Mouse (Mus musculus) E14TG2a.4 (cell line): ENCODE results near the gene Syt1.

ENCODE experiments used
- H3K27me3 ChIP-seq: 2 replicates; pipeline ENCODE4 v1.6.1; 2014; ENCODE audit warnings: low read length, control low read depth; ENCODE audit not compliant: insufficient read depth
- H3K36me3 ChIP-seq: 2 replicates; pipeline ENCODE4 v1.6.1; 2014; ENCODE audit warnings: low read length, control low read depth; ENCODE audit not compliant: insufficient read depth
- H3K4me1 ChIP-seq: replicated peaks from 2 replicates; pipeline ENCODE4 v1.6.1; 2014; ENCODE audit warnings: low read depth, low read length, control low read depth
- H3K4me3 ChIP-seq: replicated peaks from 2 replicates; pipeline ENCODE4 v1.5.1; 2014; ENCODE audit warnings: mild to moderate bottlenecking, low read length
- H3K9me3 ChIP-seq: 2 replicates; pipeline ENCODE4 v1.6.1; 2014; ENCODE audit warnings: low read length, control low read depth
- CTCF ChIP-seq: conservative IDR thresholded peaks from 2 replicates; pipeline ENCODE4 v1.5.1; 2014; ENCODE audit warnings: low read length
- NANOG ChIP-seq: IDR thresholded peaks from 2 replicates; pipeline ENCODE4 v1.6.1; 2014; ENCODE audit warnings: borderline replicate concordance, low read length, mixed read lengths
- POU5F1 ChIP-seq: IDR thresholded peaks from 2 replicates; pipeline ENCODE4 v1.6.1; 2014; ENCODE audit warnings: low read length, borderline replicate concordance

Gene Syt1

DNA sequence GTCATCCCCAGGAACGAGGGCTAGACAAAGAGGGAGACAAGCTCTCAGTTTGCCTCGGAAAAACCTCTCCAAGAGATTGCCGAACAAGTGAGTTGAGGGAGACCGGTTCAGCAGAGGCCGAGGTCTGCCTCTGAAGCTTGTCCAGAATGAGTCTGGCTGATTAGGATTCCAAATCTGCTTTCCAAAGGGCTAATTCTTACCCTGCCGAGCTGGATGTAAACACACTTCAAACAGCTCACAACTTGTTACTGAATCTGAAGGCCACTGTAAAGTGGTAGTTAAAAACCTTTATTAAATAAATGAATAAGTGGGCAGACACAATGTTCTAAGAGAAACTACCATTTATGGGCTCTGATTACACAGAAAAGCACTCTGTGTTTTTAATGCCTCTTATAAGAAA lies 491.6 kb downstream of the Syt1 start:
- H3K4me1 ChIP-seq: no peaks in the 10 kb centered on the region
- H3K9me3 ChIP-seq: no peaks in the 10 kb centered on the region
- no peaks in the 10 kb centered on the region for H3K36me3 ChIP-seq
- H3K27me3 ChIP-seq: no peaks in the 10 kb centered on the region
- no peak overlapping the region for H3K4me3 ChIP-seq
- no peak for TF ChIP-seq POU5F1
- TF ChIP-seq NANOG: no peak
- TF ChIP-seq CTCF: no peak

DNA sequence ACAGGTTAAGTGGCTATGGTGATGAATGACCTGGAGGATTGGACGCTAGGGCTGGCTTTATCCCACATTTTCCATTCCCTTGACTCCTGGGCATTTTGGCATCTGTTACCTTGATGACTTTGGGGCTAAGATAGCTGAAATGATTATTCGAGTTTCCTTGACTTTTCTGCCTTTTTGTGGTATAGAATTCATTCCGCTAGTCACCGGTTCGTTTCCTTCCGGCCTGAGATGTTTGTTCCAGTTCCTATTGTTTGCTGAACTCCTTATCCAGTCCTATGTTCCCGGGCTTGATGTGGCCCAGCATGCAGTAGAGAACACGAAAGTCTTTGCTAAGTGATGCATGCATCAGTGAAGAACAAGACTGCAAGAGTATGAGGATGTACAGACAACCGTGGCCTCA lies 493.7 kb downstream of the Syt1 start:
- Histone ChIP-seq H3K4me1 (no peaks in the 10 kb centered on the region), H3K4me3 (no peak overlapping the region), H3K9me3 (no peaks in the 10 kb centered on the region), H3K36me3 (no peaks in the 10 kb centered on the region), H3K27me3 (no peaks in the 10 kb centered on the region)
- TF ChIP-seq CTCF (no peak), NANOG (no peak), POU5F1 (no peak)

DNA sequence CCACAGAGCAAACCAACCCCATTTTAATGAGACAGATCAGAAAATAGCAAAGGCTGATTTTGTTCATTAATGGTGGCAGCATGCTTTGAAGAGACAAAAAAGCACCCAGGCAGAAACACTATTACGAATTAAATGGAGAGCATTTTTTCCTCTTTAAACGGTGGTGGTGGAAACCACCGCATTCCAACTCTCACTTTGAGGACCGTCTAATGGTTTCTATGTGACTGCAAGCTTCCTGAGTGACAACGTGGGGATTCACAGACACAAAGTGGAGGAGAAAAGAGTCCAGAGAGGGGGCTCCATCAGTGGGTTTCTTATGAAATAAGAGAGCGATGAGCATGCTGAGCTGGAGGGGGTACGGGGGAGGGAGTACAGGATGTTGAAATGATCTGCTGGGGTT lies 496.1 kb downstream of the Syt1 start:
- H3K27me3 ChIP-seq: no peaks in the 10 kb centered on the region
- H3K4me3 ChIP-seq: no peak overlapping the region
- no peaks in the 10 kb centered on the region for H3K4me1 ChIP-seq
- H3K9me3 ChIP-seq: no peaks in the 10 kb centered on the region
- TF ChIP-seq CTCF (no peak), POU5F1 (no peak), NANOG (no peak)
- H3K36me3 ChIP-seq: no peaks in the 10 kb centered on the region

DNA sequence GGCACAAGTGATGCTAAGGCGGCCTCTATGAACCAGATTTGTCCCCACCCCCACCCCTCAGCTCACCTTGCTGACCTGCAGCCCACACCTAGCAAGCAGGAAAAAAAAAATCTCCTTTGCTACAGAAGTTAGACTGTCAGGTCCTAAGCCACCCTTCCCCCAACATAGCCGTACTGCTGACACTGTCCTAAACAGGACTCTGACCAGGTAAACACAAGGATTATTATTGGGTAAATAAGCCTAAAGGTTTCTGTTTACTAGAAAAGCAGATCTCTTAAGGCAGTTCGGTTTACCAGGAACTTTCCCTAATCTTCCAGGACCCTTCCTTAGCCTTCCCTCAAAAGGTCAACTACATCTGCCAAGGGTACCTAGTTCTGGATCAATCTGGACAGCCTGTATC lies 501.2 kb downstream of the Syt1 start:
- H3K4me1 ChIP-seq: no peaks in the 10 kb centered on the region
- H3K36me3 ChIP-seq: no peaks in the 10 kb centered on the region
- TF ChIP-seq CTCF (no peak), POU5F1 (no peak), NANOG (no peak)
- H3K27me3 ChIP-seq: no peaks in the 10 kb centered on the region
- no peak overlapping the region for H3K4me3 ChIP-seq
- H3K9me3 ChIP-seq: no peaks in the 10 kb centered on the region

DNA sequence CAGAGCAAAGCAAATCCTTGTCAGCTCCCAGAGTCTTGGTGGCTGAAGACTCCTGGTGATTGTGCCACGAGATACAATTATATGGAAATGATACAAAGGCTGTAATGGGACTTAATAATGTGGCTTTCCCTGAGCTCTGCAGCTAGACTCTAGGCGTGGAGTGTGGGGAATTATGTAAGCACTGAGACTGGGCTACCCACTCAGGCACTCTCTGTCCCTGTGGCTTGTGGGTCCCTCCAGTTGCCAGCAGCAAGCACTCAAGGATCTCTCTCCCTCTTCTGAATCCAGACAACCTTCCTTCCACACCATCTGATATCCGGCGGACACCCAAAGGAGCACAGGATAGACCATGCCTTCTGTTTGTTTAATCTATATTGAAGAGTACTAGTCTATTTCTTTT lies 503.9 kb downstream of the Syt1 start:
- Histone ChIP-seq H3K9me3 (no peaks in the 10 kb centered on the region), H3K27me3 (no peaks in the 10 kb centered on the region), H3K36me3 (no peaks in the 10 kb centered on the region), H3K4me3 (no peak overlapping the region), H3K4me1 (no peaks in the 10 kb centered on the region)
- no peak for TF ChIP-seq NANOG
- no peak for TF ChIP-seq CTCF
- no peak for TF ChIP-seq POU5F1

- H3K4me3 ChIP-seq: no peak overlapping the region
- H3K27me3 ChIP-seq: no peaks in the 10 kb centered on the region
- H3K36me3 ChIP-seq: no peaks in the 10 kb centered on the region
- H3K9me3 ChIP-seq: no peaks in the 10 kb centered on the region
- H3K4me1 ChIP-seq: no peaks in the 10 kb centered on the region
- TF ChIP-seq CTCF (no peak), POU5F1 (no peak), NANOG (no peak)
Measured at GRCm38 (mm10) chr10:108504925-108505324, 505.9 kb downstream of the Syt1 start.

DNA sequence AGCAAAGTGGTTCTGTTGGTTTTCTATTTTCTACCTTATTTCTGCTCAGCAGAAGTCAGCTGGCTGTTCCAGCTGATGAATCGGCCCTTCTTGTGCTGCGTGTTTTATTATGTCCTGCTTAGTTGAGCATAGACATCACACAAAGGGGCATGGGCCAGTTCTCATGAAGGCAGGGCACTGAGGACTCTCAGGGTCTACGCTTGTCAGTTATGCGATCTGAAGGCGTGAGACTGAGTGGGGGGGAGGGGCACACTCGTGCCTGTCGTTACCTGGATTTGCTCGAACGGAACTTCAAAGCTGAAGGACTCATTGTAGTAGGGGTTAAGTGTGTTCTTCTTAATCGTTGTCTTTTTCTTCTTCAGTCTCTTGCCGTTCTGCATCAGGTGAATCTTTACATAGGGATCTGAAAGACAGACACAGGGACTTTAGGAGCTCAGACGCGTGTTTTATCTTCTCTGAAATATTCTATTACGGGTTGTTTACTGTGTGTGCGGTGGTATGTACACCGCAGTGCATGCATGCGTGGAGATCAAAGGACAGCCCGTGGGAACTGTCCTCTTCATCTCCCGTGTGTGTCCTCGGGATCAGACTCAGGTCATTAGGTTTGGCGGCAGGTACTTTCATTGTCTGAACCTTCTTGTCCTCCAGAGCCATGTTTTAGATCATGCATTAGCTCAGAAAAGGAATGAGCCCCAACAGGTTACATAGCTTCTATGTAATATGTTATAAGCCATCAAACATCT lies 506.5 kb downstream of the Syt1 start:
- H3K4me1 ChIP-seq: no peaks in the 10 kb centered on the region
- TF ChIP-seq NANOG: no peak
- no peaks in the 10 kb centered on the region for H3K27me3 ChIP-seq

GRCm38 (mm10) chr10:108490231-108490630 lies 520.6 kb downstream of the Syt1 start:
- H3K4me1 ChIP-seq: no peaks in the 10 kb centered on the region
- H3K27me3 ChIP-seq: no peaks in the 10 kb centered on the region
- TF ChIP-seq CTCF (no peak), NANOG (no peak), POU5F1 (no peak)
- H3K36me3 ChIP-seq: no peaks in the 10 kb centered on the region
- H3K4me3 ChIP-seq: no peak overlapping the region
- peaks cover 17% of the 10 kb centered on the region for H3K9me3 ChIP-seq

More for the DNA sequence above, 506.5 kb downstream of the Syt1 start:
- no peaks in the 10 kb centered on the region for H3K9me3 ChIP-seq
- no peaks in the 10 kb centered on the region for H3K36me3 ChIP-seq
- no peak overlapping the region for H3K4me3 ChIP-seq

- no peaks in the 10 kb centered on the region for H3K36me3 ChIP-seq
- no peaks in the 10 kb centered on the region for H3K4me1 ChIP-seq
- TF ChIP-seq CTCF: no peak
- TF ChIP-seq NANOG: no peak
- no peak for TF ChIP-seq POU5F1
- H3K4me3 ChIP-seq: no peak overlapping the region
- no peaks in the 10 kb centered on the region for H3K27me3 ChIP-seq
- no peaks in the 10 kb centered on the region for H3K9me3 ChIP-seq
Measured at GRCm38 (mm10) chr10:108483991-108484390, 526.8 kb downstream of the Syt1 start.
